Mouse (Mus musculus): ENCODE measurements around the gene Crtac1.

Gene Crtac1

DNA sequence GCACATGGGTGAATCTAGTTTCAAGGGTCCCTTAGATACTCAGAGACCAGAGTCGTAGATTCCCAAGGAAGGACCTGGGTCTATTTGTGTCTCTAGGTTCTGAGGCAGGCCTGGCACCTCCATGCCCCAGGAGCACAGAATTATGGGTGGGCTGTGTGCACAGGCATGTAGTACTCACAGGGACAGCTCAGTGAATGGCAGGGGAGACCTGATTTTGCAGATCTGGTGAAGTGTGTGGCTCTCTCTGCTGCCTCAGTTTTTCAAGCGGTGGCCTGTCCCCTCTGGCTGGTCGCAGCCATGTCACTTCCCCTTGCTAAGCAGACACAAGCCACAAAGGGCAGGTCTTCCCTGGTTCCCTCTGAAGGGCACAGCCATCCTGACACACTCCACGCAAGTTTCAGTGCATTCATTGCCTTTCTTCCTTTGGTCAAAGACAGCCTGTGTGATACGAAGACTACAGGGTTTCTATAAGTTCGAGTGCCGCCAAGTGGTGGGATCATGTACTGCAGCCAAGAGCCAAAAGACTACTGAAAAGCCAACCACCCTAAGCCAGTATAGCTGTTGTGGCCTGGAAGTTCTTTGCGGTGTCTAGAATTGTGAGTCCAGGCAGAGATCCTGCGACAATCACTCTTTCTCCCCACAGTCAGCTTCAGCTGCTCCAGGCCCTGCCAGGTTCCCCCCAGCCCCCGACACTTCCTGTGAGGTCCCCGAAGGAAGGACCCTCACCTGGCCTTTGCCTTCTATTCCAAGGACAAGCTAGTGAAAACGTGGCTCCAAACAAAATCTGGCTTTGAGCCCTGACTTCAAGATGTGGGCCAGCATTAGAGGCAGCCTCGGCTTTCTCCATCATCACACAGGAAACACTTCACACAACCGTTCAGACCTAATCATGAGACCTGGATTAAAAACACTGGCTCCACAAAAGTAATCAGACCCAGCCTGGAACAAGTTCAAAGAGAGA is 159.3 kb downstream of the Crtac1 start:
- DNase-seq, result peak; percentile 47 to 73

DNA sequence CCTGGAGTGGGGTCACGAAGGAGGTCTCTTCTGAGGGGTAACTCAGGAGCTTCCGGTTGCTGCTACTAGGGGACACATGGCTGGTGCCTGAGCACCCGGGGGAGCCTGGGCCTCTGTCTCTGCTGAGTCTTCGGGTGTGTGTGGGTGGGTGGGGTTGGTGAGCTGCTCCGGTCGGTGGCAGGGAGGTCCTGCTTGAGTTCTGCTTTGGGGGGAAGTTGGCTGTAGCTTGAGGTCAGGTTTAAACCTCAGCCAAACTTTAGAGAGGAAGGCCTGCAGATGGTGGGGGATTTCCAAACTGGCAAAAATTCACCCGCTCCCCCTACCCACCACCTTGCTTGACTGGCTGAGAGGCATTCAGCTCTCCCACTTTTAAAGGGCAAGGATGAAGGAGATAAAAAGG is 160.4 kb downstream of the Crtac1 start:
- DNase-seq, result no peak

DNA sequence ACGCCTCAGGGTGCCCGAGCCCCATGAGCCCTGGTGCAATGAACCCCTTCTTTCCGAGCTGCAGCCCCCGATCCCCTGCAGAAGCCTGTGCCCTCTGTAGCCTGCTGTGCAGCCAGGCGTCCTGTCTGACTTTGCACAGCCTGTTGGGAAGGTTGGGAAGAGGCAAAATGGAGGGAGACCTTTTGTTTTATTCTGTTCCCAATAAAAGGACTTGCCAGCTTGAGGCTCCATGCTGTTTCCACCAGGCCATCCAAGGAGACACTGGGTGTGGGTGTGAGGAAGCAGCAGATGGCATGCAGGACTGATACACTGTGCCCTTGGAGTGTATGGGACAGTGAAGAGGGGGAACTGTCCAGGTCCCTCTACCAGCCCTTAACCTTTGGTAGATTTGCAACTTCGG is 161.5 kb downstream of the Crtac1 start:
- DNase-seq, result no peak

DNA sequence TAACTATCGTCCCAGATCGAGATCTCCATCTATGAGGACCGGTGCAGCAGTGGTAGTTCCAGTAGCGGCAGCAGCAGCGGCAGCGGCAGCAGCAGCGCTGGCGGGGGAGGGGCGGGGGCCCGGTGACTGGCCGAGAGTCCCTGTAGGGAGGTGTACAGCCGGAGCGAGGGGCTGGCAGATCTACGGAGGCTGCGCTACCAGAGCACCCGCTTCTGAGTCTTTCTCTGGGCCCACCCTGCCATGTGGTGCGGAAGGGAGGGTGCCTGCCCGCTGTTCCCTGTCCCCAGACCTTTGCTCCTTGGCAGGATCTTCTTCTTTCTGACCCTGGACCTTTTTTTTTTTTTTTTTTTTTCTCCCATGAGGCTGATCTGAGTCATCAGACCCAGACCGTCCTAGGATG is 163.2 kb downstream of the Crtac1 start:
- no peak for DNase-seq

DNA sequence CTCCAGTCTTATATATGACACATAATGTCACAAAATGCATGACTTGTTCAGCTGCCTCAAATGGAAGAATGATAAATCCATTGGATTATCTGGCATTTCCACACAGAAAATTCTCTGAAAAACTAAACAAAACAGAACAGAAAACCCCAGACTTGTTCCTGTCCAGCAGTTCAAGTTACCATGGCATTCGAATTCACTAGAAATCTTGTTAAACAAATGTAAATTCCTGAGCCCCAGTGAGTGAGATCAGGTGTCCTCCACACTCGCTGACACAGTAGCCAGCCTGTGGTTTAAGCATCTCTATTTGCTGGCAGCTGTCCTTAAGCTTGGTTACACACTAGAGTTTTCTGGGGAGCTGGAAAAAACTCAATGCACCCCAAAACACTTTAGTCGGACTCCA is 168.1 kb downstream of the Crtac1 start:
- DNase-seq, result no peak

DNA sequence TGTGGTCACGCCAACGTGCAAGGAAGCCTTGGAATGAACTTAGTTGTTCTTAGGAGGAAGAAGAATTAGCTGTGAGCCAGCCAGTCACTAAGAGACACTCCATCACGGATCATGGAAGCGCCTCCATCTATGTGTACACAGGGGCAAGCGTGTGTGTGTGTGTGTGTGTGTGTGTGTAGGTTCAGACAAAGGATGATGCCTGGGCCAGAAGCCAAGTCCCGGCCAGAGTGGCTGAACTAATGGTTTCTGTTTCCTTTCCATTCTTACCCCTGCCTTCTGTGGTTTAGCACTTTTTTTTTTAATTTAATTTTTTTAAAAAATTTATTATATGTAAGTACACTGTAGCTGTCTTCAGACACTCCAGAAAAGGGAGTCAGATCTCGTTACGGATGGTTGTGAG is 171.1 kb downstream of the Crtac1 start:
- no peak for DNase-seq

DNA sequence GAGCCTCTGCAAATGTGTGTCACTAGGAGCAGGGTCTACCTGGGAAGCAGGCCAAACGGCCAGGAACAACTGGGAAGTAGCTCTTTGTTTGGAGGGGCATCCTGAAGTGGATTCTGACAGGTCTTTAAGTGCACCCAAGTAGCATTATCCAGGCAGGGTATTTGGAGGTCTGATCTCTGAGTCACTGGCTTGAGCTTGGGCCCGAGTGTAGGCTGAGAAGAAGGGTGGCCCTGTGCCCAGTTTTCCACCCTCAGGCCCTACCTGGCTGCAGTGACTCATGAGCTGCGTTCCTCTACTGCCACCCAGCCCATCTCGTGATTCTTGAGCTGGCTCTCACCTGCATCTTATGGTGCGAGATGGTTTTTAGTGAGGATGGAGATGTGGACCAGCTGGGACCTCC is 173.0 kb downstream of the Crtac1 start:
- DNase-seq, result no peak

DNA sequence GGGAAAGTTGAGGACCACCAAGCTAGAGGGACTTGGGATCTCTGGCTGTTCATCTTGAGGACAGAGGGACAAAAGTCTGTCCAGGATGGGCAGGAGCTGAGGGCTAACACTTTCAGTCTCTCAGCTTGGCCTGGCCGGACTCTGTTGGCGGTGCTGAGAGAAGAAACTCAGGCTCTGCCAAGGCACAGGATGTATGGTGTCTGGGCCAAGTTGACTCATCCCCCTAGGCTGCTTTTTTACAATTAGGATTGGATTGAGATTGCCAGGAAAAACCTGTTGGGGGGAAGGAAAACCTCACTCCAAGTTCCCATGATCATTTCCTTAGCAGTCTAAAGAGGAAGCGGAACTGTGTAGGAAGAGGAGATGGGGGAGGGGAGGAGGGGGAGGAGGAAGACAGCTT is 173.6 kb downstream of the Crtac1 start:
- no peak for DNase-seq

DNA sequence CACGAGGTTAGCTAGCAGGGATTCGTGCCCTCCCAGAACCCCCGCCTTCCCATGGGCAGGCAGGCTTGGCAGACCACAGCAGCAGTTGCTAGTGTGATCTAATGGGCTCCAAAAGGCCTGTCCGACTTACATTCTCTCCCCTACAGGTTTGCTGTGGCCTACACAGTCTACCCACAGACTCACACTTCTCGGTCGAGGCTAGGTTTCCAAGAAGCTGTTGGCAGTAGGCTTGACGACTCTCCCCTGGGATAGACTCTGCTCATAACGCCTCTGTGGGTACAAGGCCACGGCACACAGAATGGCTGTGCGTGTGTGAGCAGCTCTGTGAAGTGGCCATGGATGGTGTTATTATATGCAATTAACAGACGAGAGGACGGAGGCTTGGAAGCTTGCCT is 174.3 kb downstream of the Crtac1 start:
- no peak for DNase-seq

DNA sequence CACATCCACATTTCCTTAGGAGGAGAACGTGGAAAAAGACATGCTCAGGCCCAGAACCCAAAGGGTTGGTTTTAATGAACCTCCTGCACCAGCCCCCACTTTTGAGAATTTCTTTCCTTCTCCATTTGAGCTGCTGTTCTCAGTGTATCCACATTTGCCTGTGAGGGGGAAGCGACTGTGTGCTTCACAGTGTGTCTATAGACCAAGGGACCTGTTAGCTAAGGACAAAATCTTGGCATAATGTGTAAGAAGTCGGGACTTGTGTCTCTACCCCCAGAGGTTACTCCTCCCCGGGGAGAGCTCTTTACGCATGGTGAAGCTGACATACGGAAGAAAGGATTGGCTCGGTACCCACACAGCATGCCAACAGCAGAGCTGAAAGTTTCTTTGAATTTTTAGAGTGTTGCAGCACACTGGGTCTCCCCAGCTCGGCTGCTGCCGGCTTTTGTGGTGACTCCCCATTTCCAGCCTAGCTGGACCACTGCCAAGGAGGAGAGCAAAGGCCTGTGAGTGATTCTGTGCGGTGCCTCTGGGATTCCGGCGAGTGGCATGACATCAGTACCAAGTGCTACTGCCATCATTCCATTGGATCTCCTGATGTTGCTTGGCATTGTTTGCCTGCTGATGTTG is 174.9 kb downstream of the Crtac1 start:
- DNase-seq, result no peak

DNA sequence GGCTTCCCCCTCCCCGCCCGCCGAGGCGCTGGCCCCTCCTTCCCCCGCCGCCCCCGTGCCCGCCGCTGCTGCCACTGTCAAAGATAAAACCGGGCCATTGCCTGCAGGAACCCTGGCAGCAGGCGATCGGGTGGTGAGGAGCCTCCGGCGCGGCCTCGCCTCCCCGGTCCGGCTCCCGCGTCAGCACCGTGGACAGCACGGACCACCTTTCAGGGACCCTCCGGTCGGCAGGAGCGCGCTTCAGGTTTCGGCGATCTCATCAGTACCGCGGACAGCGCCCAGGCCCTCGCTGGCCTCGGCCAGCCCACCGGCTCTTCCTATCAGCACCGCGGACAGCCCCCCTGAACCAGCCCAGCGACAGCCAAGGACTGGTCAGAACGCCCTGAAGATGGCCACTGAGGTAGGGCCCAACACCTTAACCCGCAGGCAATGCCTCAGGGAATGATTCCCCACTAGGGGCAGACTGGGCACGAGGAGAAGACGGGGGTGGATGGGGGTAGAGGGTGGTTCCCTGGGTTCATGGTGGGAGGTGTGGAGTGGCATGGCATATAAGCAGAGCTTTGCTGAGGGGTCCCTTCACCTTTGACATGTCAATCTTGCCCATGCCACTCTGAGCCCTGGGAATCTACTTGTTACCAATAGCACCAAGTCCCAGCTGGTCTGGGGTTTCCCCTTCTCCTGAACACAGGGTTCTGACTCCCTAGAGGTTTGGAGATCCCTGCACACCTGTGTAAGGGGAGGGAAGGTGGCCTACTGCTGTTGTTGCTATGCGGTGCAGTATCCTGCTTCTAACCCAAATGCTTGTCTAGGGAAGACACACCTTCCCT is 175.6 kb downstream of the Crtac1 start:
- DNase-seq, result peak; percentile 89 to 90

DNA sequence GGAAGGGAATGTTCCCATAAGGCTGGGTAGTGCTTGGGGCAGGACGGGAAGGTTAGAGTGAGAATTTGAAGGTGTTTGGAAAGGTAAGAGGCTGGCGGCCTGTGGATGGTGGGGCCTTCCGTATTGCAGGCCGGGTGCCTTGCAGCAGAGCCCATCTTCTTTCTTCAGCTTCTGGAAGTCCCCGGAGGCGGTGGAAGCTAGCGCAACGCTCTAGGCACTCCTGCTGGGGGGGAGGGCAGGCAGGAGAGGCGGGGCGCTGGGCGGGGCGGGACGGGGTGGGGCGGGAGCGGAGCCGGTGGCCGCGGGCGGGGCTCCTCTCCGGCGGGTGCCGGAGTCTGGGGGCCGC is 176.2 kb downstream of the Crtac1 start:
- no peak for DNase-seq

DNA sequence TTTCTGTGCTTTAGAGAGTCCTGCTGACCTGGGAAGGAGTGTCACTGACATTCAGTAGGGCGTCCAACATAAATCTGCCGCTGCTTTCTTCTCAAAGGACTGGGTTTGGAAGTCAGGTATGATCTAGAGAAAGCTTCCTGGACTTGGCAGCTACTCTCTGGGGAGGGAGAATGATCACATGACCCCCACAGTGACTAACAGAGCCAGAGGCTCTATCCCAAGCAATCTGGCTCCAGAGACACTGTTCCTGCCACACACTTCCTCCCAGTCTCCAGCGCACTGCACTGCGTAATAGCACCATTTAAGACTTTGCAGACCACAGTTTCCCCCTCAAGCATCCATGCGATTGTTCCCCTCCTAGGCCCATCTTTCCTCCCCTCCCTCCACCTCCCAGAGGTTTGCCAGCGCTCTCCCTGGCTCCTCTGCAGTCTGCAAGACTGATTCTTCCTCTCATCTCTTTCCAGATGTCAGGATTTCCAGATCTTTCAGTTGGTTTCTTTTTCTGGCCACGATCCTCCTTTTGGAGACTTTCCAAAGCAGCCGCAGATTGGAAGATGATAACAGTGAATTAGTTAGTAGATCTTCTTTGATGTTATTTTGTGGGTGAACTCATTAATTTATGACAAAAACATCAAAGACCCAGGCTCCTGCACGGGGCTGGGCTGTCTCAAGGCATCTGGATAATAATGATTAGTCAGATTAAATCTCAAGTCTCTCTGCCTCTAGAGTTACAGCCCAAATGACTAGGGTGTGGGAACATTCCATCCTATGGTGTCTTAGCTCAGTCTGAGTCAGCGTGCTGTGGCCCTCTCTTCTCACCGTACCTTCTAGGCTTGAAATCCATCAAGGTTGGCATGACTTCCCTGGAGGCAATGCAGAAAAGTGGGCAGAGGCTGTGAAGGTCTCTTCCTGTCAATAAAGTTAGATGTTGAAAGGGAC is 181.3 kb downstream of the Crtac1 start:
- no peak for DNase-seq

DNA sequence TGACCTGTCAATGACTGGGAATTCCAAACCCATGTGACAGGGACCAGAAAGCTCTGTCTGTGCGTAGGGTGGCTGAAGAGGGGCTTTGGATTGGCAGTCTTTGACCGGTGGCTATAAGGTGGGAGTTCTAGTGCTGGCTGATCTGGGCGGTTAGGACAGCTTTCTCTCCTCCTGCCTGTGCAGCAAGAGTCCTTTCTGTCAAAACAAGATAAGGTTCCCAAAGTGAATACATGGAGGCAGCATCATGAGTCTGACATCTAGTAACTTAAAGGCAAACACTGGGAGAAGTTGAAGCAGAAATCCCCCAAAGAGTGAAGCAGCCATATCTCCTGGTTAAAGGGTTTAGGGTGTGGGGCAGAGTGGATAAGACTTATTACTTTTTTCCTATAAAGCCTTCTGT is 184.1 kb downstream of the Crtac1 start, which contains the start of gene Golga7b:
Gene Golga7b (plus strand): TSS at position 56 of the 400 bp plus-strand sequence.
- no peak for DNase-seq

DNA sequence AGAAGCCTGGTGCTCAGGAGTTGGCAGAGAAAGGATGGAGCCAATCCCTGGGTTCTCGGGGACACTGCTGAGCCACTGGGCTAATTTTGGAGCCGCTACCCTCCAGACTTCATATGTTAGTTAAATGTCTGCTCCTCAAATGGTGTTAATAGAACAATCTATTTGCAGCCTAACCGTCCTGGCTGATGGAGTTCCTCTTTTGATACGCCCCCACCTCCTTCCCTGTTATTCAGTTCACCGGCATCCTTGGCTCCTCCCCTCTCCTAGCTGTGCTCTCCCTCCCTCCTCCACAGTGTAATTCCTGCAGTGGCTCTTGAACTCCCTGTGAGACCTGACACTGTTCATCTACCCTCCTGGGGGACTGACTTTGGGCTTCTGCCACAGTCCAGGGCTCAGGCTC is 185.0 kb downstream of the Crtac1 start:
- no peak for DNase-seq

DNA sequence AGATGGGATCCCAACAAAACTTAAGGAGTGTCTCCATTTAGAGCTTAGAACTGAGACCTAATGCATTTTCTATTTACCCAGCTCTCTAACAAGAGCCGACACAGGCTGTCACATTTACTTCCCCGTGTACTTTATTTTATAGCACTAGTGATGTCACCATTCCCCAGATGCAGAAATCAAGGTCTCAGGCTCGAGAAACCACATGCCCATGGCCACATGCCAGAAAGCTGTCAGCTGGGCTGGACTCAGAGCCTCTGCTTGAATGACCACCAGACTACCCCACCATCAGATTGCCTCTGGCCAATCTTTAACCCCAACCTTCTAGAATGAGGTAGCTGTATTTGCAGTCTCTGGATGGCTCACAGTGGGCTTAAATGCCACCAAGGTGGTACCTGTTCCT is 188.2 kb downstream of the Crtac1 start:
- DNase-seq, result no peak

DNA sequence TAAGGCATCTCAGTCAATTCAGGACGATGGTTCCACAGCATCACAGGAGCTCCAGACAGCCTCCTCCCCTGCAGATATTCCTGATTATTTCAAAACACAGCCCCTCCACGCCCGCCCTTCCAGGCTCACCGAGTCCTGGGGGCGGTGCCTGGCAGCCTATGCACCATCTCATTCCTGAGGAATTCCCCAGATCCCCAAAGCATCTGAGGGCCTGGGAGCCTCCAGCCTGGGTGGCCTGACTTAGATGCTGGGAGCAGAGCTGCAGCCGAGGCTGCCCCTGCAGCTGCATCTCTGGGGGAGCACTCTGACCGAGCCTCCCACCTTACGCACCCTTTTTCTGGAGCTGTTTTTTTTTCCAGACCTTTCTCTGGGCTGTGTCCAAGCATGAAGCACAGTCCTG is 190.7 kb downstream of the Crtac1 start:
- no peak for DNase-seq

DNA sequence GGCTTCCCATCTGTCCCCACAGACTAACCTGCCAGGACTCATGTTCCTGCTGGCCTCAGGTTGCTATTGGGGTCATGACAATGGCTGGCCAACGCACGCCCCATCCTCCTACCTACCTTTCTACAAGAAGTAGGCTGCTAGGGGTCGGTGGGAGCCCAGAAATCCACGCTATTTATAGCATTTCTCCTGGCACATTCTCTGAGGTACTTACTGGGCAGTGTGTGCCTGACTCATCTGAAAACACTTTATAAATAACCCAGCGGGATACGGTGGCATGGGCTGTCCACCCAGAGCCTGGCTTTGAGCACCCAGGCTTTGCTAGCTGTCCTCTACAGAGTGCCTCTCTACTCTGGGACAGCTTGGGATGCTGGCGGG is 193.3 kb downstream of the Crtac1 start:
- no peak for DNase-seq

DNA sequence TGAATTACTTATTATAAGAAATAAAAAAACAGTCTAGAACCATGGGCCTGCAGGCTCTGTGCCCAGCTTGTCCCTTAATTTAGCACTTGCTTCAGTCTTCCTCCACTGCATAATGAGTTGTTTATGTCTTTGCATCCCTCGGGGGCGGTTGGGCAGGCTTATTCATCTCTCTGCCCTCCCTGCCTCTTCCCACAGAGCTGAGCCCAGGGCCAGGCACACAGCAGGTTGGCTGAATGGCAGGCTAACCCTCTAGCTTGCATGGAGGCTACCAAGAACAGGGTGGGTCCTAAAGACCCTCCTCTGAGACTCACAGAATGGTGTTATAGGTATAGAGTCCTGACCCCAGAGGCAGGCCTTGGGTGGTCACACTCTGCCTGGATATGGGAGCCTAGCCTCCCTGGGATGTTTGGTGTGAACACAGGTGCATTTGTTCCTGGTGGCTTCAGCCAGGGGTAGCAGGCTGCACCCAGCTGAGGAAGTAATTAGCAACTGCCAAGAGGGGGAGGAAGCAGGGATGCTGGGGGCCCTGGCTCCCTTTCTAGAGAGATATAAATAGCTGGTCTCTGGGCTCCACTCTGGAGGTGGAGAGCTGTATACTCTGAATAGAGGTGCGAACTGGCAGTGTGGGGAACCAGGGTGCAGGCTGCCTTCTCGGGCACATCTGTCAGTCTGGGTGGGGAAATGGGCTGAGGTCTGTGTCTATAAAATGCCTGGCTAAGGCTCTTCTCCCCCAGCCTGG is 193.8 kb downstream of the Crtac1 start:
- DNase-seq, result no peak

All from lung, postnatal 4 days (tissue).